Mouse (Mus musculus): ENCODE measurements around the gene Zfp334.

- no peak for TF ChIP-seq CTCF (IDR thresholded peaks at IDR 0.05; ENCODE audit: low read depth, low read length)
- no peak for TF ChIP-seq POLR2AphosphoS5 (IDR thresholded peaks at IDR 0.05; ENCODE audit: insufficient replicate concordance, low read depth, low read length)
- no peak for TF ChIP-seq GATA1 (IDR thresholded peaks at IDR 0.05; ENCODE audit: borderline replicate concordance, low read length)
- no peak for TF ChIP-seq GATA2 (IDR thresholded peaks at IDR 0.05; ENCODE audit: borderline replicate concordance, low read depth, low read length)
Observed at GRCm38 (mm10) chr2:165364334-165365091, 23.5 kb downstream of the Zfp334 start.
